21 mouse cellular contexts compared by ENCODE assay signal in the genomic region with DNA sequence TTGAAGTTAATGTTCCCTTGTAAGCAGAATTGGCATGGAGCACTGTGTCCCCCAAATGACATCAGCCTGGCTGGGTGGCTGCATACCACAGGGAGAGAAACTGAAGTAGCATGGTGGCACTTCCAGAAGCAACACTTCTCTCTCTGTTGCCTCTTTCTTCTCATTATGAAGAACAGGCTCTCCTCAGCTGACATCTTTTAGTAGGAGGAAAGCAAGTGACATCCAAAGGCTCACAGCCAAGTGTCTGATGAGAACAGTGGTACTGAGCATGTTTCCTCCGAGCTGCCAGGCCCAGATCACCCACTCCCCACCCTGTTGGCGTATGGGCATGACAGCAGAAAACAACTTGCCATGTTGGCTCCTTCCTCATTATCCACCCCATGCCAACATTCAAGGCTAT.
DNase-seq lines count a peak whose midpoint lies in the region; ATAC-seq and TF ChIP-seq lines count a peak whose summit lies in the region.
"Had no signal": no experiment of that assay in that cellular context is flagged by ENCODE, and none has a peak within 500 bp of the region (broad histone marks: within the 10 kb centered on the region; RNA-seq: fewer than 3 reads in every experiment).

No protein-coding gene starts in this region.

- ATAC-seq in forebrain, embryonic 14.5 days: peak; percentile 40; the same call in 1 of the 2 replicates
- ATAC-seq in forebrain, embryonic 12.5 days (ENCODE audit: low FRiP score): no peak
- ATAC-seq in erythroblast, adult 5-6 weeks (replicated peaks; ENCODE audit: low FRiP score, poor library complexity, severe bottlenecking): no peak

- no peak overlapping the region for H3K4me3 ChIP-seq in forebrain, embryonic 14.5 days (ENCODE audit: low read depth, low read length)
- H3K4me3 ChIP-seq in forebrain, embryonic 12.5 days (replicated peaks): no peak overlapping the region
- no peak overlapping the region for H3K4me3 ChIP-seq in layer of hippocampus, adult 2 months
- H3K4me3 ChIP-seq: embryonic facial prominence, embryonic 15.5 days; heart, embryonic 12.5 days had no signal

- H3K4me2 ChIP-seq in forebrain, embryonic 14.5 days (ENCODE audit: low read length): no peak overlapping the region
- H3K4me2 ChIP-seq in forebrain, embryonic 12.5 days: no peak overlapping the region
- H3K4me2 ChIP-seq: embryonic facial prominence, embryonic 15.5 days; heart, embryonic 12.5 days; midbrain, embryonic 11.5 days had no signal

- H3K27me3 ChIP-seq in forebrain, embryonic 14.5 days (replicated peaks; ENCODE audit: control insufficient read depth, insufficient read depth, low read length): no peaks in the 10 kb centered on the region
- H3K27me3 ChIP-seq in forebrain, embryonic 12.5 days: no peaks in the 10 kb centered on the region
- H3K27me3 ChIP-seq: embryonic facial prominence, embryonic 15.5 days; heart, embryonic 12.5 days had no signal

- no peaks in the 10 kb centered on the region for H3K36me3 ChIP-seq in forebrain, embryonic 14.5 days (ENCODE audit: control insufficient read depth, insufficient read depth, low read length)
- no peaks in the 10 kb centered on the region for H3K36me3 ChIP-seq in forebrain, embryonic 12.5 days (replicated peaks)
- H3K36me3 ChIP-seq: embryonic facial prominence, embryonic 15.5 days; heart, embryonic 12.5 days had no signal

- intact Hi-C loops in left cerebral cortex, postnatal 25 days (cut with DNase I): no loop called here
- intact Hi-C loops in heart, postnatal 25 days (cut with DNase I): no loop called here

- H3K9me3 ChIP-seq in forebrain, embryonic 14.5 days (replicated peaks; ENCODE audit: control insufficient read depth, low read length): no peaks in the 10 kb centered on the region
- no peaks in the 10 kb centered on the region for H3K9me3 ChIP-seq in forebrain, embryonic 12.5 days
- H3K9me3 ChIP-seq: embryonic facial prominence, embryonic 15.5 days had no signal

- H3K9ac ChIP-seq in forebrain, embryonic 14.5 days (ENCODE audit: low read length): no peak overlapping the region
- no peak overlapping the region for H3K9ac ChIP-seq in forebrain, embryonic 12.5 days
- H3K9ac ChIP-seq: embryonic facial prominence, embryonic 15.5 days; heart, embryonic 12.5 days had no signal

- no peak overlapping the region for H3K27ac ChIP-seq in forebrain, embryonic 14.5 days (ENCODE audit: low read depth, low read length)
- H3K27ac ChIP-seq in forebrain, embryonic 12.5 days: no peak overlapping the region
- H3K27ac ChIP-seq in layer of hippocampus, adult 2 months: peak overlapping the region; percentile 89
- H3K27ac ChIP-seq: embryonic facial prominence, embryonic 15.5 days had no signal

- no peak for TF ChIP-seq CTCF in layer of hippocampus, adult 2 months (conservative IDR thresholded peaks at IDR 0.05)

- H3K4me1 ChIP-seq in forebrain, embryonic 14.5 days (ENCODE audit: control insufficient read depth, insufficient read depth, low read length): no peaks in the 10 kb centered on the region
- no peaks in the 10 kb centered on the region for H3K4me1 ChIP-seq in forebrain, embryonic 12.5 days
- H3K4me1 ChIP-seq: embryonic facial prominence, embryonic 15.5 days; heart, embryonic 12.5 days had no signal

- peak; percentile 60 for DNase-seq in forebrain, embryonic 14.5 days (ENCODE audit: low spot score)
- DNase-seq in right cerebral cortex, adult 2 months (ENCODE audit: low spot score in 2 of 2): peak; percentile 6 to 29
- no peak for DNase-seq in right cerebral cortex, postnatal 25 days
- DNase-seq in layer of hippocampus, adult 2 months (ENCODE audit: low spot score in 2 of 2): peak; percentile 67 to 90
- peak; percentile 17 to 73 for DNase-seq in left cerebral cortex, postnatal 25 days (ENCODE audit: low spot score in 2 of 2)
- DNase-seq in heart, postnatal 25 days (ENCODE audit: low spot score): no peak
- DNase-seq: adrenal gland, adult 8-10 months; cerebellum, adult 9-10 months; embryo, embryonic 11 days; heart, postnatal 4 days; kidney, adult 18-20 months; kidney, postnatal 25 days; lung, adult 18-20 months; lung, postnatal 4 days; spleen, adult 18-20 months; thymus, postnatal 14 days had no signal

- WGBS in forebrain, embryonic 14.5 days: 90% methylated on average over 2 of the region's 2 CpGs
- WGBS in forebrain, embryonic 12.5 days: 93% methylated on average over 2 of the region's 2 CpGs

Comparison
In these comparisons a context has a peak if more than half of its experiments do, and no peak if none do; other contexts are left out.
1. DNase-seq: peak in forebrain, embryonic 14.5 days (single experiment), right cerebral cortex, adult 2 months (2 of 2), layer of hippocampus, adult 2 months (2 of 2) and left cerebral cortex, postnatal 25 days (2 of 2); none in right cerebral cortex, postnatal 25 days (single experiment) and heart, postnatal 25 days (single experiment).